Mouse (Mus musculus) right cerebral cortex, postnatal 10 days (tissue): ENCODE measurements at regions not wholly inside any gene's neighbourhood (a gene's known extent, or its start where the extent isn't known, plus 50 kb on each side); places are given as distances from the start of the nearest gene placed in this dataset.

ENCODE experiments used
- DNase-seq, 2 experiments: peaks; one replicate each; pipeline ENCODE4 v3.0.0; 2021; ENCODE audit warnings: low spot score in 2 of 2

DNA sequence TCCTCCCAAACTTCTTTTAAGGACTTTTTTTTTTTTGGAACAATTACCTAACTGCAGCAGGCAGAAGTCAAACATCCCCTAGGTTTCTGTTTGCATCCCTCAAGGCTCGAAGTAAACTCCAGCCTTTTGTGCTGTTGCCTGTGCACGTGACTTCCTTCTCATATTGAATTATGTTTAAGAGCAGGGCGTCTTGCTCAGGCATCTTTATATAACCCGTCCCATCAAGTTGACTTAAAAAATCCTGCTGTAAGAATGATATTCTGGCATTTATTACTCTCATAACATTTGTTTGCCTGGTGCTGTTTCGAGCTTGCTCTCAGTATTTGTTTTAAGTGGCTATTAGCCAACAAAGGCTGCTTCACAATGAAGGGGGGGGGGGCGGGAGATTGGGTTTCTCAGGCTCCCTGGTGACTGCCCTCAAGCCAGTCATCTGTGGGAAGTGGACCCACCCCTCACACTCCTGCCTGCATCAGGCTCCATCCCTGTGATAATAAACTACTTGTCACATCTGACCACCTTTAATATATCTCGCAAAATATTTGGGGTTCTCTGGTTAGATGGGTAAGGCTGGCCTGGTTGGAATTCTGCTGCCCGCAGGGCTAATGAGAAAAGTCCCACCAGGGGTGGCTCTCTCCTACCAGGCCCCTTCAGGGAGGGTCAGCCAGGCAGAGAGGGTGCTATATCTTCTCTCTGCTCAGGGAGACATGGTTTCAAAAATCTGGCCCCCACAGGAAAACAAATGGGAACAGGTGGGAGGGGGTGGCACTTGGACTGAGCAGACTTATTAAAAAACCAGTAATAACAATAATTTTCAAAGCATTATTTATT, 277.1 kb upstream of the Atp5g3 start:
- DNase-seq: no peak

DNA sequence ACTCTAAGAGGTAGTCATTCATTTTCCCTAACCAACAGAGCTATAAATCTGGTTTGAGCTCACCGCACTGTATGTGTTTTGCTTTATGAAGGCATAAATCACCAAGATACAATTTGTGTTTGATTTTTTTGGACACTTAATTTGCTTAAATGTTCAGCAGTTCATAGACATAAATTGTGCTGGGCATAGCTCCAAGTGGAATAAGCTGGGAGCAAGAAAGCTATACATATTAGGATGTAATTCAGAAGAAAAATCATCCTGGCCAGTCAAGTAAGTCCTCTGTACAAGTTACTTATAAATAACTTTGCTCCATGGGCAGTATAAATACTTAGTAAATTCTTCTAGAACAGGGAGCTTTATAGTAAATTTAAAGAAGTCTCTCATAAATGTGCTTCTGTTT, 267.0 kb upstream of the Atp5g3 start:
- DNase-seq: no peak

DNA sequence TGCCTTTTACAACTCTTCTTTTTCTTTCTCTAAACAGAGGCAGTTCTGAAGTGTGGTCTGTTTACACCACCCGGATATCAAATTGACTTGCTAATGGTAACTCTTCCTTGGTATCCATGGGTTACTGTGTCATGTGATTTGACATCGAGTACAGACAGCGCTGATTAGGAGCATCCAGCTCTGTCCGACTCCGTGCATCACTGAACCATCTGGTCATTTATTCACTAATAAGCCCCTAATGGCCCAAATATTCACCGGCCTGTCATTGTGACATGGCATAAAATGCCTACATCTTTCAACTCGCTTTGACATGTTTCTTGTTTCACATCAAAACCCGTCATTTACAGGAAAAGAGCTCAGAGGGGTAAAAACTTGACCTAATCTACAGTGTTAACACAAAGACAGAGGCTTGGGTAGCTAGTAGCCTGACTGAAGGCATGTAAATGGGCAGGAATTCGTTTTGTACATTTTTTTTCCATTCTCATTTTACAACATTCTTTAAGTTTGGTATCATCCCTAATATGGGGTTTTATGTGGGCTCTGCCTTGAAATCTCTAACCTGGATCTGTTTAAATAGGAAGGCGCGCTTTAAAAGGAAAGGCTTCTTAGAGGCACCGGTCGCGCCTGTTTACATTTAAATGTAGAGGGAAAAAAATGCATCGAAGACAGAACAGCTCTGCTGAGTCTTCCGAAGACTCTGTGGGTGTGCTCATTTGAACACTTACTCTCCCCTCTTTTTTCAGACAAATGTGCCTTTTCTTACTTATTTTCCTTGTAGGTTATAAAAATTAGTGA, 257.8 kb upstream of the Atp5g3 start:
- no peak for DNase-seq

DNA sequence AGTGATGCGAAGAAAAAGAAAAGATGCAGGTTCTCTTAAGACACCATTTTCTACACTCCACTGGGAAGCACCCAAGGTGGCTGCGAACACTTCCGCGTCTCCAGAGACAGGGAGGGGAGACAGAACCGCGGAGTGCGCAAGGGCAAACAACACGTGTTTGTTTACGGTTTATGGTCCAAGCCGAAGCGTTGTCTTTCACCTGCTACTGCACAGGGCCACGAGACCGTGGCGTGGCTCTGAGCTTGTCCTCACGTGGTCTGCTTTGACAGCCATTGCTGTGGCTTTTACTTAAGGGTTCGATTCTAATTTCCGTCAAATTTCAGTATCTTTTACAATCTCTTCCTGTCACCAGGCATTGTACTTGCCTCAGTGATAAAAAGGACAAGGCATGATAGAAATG, 257.2 kb upstream of the Atp5g3 start:
- no peak for DNase-seq

DNA sequence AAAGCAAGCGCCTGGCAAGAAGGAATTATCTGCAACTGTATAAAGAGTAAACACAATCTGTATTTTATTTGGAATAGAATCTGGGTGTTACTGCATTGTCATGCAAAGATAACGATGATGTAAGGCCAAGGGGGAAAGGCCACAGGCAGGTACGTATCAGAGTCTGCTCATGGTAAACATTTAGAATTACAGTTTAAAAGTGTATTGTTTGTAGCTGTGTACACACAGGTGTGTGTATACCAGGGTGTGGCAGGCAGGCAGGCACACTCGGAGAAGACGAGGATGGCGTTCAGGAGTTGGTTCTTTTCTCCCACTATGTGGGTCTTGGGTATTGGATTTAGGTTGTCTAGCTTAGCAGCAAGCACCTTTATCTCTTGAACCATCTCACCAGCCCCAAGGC, 242.9 kb upstream of the Atp5g3 start:
- DNase-seq: no peak

DNA sequence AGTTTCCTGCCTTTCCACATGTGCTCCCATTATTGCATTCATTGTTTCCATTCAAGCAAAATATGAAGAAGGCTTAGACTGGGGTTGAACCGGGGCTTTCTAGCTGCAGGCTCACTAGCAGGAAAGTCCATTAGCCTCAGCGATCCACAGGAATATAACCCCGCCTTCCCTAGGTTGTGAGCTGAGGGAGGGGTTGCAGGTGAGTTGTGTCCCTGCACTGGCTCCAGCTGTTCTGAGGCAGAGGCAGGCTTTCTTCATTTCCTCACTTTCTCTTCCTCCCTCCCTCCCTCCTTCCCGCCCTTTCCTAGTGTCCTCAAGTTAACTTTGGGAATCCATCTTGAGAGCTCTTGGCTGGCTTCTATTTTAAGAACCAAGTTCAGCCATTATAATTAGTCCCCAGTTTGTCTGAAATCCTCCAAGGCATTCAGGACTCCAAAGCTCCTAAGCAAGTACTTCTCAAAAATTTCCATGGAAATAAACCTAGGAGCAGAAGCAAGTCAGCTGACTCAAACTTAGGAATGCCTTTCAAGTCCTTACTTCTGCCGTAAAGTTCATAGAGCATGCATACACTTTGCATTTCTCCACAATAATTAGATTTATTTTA, 242.2 kb upstream of the Atp5g3 start:
- DNase-seq: no peak

DNA sequence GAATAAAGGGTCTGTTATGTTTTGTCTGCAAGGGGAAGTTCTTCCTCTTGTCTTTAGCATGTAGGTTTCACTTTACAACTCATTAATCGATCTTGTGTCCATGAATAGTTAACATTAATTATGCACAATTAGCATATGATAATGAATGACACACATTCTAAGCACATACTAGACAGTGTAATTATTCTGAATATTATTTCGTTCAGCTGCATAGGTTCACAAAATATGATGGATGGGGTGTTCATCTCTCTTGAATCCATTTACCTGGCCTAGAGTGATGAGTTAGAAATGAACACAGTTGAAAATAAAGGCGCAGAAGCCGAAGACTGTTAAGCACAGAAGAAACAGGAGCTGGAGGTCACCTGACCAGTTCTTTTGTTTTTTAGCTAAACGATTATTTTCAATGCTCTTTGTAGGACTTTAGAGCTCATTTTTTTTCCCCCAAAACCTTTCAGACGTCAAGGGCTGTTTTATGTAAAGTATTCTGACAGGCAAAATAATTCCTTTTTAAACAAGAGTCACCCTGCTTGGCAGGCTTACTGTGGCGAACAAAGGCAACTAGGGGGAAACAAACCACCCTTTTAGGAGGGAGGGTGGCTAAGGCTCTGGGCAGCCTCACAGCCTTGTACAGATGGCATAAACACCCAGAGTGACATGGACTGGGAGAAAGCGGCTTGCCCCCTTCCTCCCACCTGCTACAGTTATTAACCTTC, 241.6 kb upstream of the Atp5g3 start:
- no peak for DNase-seq

DNA sequence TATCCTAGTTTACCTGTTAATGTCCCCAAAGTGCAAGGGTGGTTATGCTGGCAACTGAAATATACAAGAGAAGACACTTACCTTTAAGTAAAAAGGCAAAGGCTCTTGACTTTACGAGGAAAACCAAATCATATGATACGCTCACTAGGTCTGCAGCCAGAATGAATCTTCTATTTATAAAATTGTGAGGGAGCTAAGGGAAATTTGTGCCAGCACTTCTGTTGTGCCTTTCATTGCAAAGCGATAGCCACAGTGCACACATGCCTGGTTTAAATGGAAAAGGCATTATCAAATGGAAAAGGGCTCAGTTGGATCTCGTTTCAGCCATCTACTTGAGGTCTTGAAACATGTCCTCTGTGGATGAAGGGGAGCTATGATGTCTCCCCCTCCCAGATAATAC, 236.1 kb upstream of the Atp5g3 start:
- DNase-seq: no peak

DNA sequence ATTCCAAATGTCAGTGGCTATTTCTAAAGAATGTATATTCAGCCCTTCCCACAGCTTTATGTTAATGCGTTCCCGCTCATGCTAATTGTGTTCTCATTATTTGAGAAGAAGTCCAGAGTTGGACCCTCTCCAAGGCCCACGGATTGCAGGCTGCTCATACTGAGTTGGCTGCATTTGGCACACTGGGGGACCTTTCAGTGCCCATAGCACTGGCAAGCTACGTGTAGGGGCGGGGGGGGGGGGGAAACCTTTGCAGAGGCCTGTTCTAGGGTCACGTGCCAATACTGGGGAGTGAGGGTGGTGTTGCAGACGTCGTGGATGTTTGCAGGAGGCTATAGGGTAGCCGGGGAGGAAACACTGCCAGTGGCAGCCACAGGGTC, 225.5 kb upstream of the Atp5g3 start:
- peak; percentile 75 to 80 for DNase-seq

DNA sequence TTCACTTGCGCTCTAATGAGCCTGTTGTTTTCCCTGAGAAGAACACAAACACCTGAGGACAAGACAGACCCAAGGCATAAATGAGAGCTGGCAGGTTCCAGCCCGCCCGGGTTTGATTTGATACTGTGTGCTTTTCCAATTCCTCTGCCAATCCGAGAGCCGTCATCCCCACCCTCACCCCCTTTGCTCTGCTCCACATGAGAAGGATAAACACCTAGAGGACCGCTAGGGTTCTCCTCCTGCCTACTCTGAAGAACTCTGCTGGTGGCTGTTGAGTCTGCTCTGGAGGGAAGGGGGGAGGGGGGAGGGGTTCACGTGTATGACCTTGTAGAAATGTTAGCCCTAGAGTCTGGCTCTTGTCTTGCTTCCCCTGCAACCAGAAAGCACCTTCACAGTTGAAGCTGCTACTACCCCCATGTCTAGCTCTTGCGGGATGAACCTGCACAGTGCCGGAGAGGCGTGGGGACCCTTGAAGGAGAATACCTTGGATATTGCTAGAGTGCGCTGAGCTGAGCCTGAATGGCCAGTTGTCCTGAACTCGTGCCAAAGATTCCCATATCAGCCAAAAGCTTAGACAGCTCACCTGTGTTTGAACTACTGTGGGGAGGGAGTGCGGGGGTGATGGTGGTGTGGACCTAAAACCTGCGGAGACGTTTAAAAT, 225.0 kb upstream of the Atp5g3 start:
- DNase-seq: no peak

DNA sequence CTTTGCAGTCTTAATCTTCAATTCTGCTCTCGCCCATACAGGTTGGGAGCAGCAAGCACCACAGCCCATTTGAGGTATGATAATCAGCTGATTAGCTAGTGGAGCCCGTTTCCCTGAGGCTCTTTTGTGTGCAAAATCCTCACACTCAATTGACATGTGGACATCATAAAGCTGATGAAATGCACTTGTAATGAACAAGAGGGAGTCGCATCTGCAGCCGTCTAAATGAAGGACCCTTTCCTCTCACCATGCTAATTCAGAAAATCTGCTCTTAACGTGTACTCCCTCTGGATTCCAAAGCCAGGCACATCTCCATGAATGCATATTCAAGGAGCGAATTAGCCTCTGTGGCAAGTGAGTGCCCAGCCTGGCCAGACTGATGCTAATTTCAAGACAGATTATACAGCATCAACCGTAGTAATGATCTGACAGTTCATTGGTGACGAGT, 219.0 kb upstream of the Atp5g3 start:
- DNase-seq: no peak

DNA sequence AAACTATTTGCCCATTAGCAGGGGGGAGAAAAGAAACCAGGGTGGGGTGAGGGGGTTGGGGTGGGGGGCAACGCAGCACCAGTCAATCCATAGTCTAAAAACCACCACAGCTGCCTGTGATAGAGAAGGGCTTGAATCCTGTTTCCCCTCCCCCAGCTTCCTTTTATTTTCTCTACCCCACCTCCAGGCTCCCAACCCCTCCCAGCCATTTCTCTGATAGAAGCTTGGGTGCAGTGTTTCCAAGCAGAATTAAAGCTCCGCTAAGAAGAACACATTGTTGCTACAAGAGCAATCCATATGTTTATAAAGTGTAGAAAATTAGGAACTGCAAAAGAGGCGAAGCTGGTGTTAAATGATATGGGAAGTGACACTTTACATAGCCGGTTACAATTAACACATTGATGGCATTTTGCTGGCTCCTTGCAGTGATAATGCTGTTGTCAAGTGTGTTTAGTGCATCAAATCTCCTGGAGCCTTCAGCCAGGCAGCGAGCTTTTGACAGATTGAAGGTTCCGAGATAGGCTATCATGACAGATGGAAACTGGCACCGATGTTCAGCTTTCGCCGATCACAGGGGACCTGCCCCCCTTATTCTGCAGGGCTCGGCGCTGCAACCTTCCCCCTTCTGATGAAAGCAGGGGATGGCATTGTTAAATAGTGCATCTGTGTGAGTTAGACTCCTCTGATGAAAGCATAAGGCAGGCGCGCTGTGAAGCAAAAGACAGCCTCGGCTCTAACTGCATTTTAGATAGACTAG, 217.8 kb upstream of the Atp5g3 start:
- DNase-seq: peak; percentile 38 to 43

DNA sequence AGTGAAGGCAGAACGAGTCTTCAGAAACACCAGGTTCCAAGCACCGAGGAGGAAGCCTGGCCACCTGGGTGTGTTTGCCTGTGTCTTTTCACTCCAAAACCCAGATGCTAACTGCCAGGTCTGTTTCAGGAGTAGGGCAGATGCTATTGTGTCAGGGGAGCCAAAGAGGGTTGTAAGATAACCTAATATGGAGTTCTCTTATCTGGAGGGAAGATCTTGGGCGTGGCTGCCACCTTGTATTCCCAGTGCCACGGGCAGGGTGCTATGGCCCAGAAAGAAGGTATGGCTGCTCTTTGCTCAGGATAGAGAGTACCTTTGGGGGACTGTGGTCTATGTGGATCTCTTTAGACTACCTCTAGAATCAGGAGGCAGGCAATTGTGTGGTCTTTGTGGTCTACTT, 216.0 kb upstream of the Atp5g3 start:
- no peak for DNase-seq

DNA sequence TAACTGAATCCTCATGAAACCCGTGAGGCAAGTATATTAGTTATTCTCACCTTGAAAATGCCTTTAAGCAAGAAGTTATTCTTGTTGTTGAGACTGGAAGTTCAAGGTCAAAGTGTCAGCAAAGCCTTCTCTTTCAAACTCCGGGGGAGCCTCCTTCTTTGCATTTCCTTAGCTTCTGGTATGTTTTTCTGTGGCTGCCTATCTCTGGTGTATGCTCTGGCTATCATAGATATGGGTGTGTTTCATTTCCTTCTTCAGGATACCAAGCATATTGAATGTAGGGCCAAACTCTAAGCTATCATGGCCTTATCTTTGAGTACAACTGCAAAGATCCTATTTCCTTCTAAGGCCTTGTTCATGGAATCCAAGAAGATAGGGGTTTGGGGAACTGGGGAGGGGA, 213.1 kb upstream of the Atp5g3 start:
- no peak for DNase-seq

DNA sequence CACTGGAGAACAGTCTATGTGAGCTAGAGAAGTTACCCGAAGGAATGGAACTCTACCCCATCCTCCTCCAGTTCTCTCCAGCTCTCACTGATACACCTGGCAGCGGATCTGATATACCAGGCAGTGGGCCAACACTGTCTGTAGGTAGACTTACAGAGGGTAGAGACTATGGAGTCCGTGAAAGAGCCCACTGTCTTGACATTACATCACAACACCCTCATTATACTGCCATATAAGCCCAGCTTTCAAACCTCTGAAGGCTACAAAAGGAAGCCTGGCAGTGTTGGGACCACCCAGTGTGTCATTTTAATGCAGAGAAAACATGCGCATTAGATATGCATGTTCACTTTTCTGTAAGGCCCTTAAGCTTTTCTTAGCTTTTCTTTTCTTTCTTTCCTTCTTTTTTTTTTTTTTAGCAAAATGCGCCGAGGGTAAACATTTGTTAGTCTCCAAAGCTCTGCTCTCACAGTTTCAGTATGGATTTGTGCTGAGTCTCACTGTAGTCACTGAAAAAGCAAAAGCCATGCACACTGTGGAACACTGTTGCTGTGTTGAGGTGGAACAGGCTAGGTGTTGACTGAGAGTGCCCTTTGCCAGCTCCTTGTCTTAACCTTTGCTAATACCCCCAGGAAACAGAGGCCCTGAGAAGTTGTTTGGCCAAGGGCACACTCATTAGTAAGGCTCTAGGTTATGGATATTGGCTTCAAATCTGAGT, 212.4 kb upstream of the Atp5g3 start:
- DNase-seq: no peak

DNA sequence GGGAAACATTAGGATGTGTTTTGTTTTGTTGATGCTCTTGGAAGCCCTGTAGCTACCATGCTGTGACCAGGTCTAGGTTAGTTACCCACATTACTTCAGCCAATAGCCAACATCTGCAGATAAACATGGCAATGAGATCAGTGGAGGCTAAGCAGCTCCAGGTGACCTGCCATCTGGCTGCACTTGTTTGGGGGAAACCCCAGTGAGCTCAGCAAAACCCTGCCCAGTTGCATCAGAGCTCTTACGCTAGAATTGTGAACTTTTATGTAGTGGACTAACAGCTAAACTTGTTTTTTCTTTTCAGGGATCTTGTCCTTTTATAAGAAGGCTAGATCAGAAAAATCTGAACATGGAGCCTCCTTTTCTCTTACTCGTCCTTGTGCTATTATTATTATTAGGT, 211.8 kb upstream of the Atp5g3 start:
- DNase-seq: no peak

DNA sequence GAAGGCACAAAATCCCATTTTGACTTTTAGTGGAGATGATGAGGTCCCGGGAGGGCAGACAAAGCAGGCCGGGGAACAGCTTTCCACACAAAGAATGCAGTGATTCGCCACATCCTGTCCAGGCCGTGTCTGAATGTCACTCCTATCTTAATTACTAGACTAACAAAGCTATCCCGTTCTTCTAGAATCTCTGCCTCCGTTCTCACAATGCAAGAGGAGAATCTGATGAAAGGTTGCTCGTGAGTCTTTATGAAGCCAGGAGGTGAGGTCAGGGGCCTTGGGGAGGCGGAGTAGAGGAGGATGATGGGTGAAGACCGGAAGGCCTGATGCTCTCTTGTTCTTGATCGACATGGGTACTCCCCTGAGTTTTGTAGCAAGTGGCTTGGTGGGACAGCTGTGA, 208.9 kb upstream of the Atp5g3 start:
- no peak for DNase-seq

DNA sequence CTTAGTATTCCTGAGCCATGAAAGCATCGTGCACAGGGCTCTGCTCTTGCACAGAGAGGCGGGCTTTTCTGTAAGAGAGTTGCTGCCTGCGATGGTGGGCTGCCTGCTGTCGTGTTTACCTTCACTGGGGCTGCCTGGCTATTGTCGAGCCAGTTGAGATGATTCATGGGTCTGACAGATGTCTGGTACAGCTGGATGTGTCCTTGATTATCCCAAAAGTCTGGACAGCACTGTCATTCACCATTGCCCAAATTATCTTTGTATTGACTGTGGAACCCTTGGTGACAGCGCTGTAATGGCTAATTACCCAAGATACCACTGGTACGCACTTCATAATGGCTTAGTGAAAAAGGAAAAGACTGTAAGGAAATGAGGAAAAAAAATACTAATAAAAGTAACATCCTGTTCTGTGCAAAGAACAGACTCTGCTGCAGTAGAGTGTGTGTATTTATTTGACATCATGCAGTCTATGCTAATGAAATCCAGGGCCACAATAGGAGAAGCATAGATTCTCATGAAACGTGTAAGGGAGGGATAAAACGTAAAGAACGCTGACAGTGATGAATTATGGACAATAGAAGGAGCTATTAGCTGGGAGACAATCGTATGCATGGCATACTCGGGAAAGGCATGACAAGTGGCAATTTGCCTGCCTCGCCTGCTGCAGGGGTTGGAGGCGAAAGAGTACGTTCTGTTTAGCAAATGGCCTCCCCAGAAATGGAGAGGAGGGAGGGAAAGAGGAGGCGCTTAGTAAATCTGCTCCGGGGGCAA, 208.2 kb upstream of the Atp5g3 start:
- DNase-seq: no peak

DNA sequence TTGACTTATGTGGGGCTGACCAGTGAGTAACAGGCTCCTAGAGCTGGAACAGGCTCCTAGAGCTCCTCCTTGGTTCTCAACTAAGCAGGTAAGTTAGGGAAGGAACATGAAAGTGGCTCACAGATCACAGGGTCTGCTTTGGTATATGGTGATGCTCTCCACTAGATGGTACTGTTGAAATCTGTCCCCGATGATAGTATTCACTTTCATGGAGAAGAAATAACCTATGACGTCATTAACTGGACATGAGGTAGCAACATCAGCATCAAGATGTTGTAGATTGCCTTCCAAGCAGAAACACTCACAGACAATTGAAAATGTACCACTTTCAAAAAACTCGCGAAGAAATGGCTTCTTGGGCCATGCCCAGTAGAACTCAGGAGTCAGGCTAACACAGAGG, 195.3 kb upstream of the Atp5g3 start:
- DNase-seq: no peak
